Mouse (Mus musculus) retina, postnatal 1 day (tissue): ENCODE measurements around the gene Pde1b.

Source experiments
- DNase-seq: peaks from one replicate; pipeline ENCODE4 v3.0.0-alpha.2; 2012

Pde1b gene

GRCm38 (mm10) chr15:103552096-103552690 lies 49.4 kb downstream of the Pde1b start:
- DNase-seq, result peak; percentile 73

GRCm38 (mm10) chr15:103564981-103565380 lies 62.1 kb downstream of the Pde1b start, which contains the start of gene Glycam1:
TSS of gene Glycam1 (minus strand) at chr15:103565081.
- DNase-seq, result no peak
